Mouse (Mus musculus): Measurements from ENCODE around the gene Abca8a. TPM values are rescaled to one million over a fixed set of nuclear protein-coding genes. Genes with fewer than 3 reads are reported as not detected.
A peak's percentile ranks its signal among the peaks of the same experiment; 100 is the strongest.

The Abca8a gene
- polyA plus RNA-seq, 1 experiment from 2014 or later: 9.8 TPM

DNA sequence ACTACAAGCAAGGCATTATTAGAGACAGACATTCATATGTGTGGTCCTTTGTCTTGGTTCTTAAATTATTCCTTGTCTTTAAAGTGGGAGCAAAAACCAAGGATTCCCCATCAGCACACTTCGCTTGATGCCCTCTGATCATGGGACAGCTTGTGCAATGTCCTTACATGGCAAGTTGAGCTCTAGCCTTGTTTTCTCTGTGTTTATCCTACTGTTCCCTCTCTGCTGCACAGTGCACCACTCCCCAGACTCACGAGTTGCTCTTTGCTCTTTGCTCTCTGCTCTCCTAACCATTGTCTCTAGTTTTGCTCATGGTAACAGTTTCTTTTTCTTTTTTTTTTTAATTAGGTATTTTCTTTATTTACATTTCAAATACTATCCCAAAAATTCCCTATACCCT lies 35.7 kb downstream of the Abca8a start:
- H3K4me3 ChIP-seq (replicated peaks): no peak overlapping the region
- no peak overlapping the region for H3K27ac ChIP-seq (replicated peaks)
- H3K9ac ChIP-seq: no peak overlapping the region
- H3K27me3 ChIP-seq: no peaks in the 10 kb centered on the region
- H3K36me3 ChIP-seq: no peaks in the 10 kb centered on the region
- no peak overlapping the region for H3K4me2 ChIP-seq (replicated peaks)
- ATAC-seq (ENCODE audit: insufficient number of reproducible peaks, low FRiP score, low TSS enrichment, low read depth): no peak
- no peaks in the 10 kb centered on the region for H3K4me1 ChIP-seq
- 75% methylated on average over 2 of the region's 2 CpGs for WGBS
- H3K9me3 ChIP-seq (replicated peaks): no peaks in the 10 kb centered on the region

DNA sequence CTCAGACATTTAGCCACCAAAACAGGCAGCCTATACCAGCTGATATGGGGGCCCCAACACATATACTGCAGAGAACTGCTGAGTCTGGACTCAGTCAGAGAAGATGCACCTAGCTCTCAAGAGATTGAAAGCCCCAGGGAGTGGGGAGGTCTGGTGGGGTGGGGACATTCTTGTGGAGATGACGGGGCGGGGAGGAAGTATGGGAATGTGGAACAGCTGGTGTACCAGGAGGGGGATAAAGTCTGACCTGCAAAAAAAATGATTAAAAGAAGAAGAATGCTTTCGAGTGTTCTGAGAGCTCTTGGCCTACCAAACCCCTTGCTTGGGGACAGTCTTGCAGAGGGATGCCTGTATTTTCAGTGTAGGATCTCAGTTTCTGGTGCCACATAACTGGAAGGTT lies 42.1 kb downstream of the Abca8a start:
- Histone ChIP-seq H3K27me3 (no peaks in the 10 kb centered on the region), H3K9me3 (replicated peaks) (no peaks in the 10 kb centered on the region), H3K4me2 (replicated peaks) (no peak overlapping the region), H3K36me3 (no peaks in the 10 kb centered on the region), H3K27ac (replicated peaks) (no peak overlapping the region), H3K4me1 (no peaks in the 10 kb centered on the region), H3K9ac (no peak overlapping the region), H3K4me3 (replicated peaks) (no peak overlapping the region)
- 44% methylated on average over 3 of the region's 3 CpGs for WGBS
- no peak for ATAC-seq (ENCODE audit: insufficient number of reproducible peaks, low FRiP score, low TSS enrichment, low read depth)

DNA sequence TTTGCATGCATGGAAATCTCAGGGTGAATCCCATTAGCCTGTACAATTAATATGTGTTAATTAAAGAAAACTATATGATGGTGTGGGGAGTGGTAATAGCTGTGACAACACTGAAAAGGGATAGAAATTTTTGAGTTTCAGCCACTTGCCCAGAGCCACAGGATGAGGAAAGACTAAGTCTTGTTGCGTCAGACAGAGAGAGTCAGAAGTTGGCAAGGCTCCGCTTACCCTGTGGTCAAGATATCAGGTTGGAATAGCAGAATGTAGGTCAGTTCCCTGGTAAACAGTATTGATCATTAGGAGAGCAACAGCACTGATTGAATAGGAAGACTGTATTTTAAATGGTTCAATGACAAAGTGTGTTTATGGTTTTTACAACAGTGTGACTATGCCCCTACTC lies 58.0 kb downstream of the Abca8a start:
- Histone ChIP-seq H3K27me3 (no peaks in the 10 kb centered on the region), H3K4me1 (no peaks in the 10 kb centered on the region), H3K4me3 (replicated peaks) (no peak overlapping the region), H3K4me2 (replicated peaks) (no peak overlapping the region), H3K36me3 (no peaks in the 10 kb centered on the region), H3K9me3 (replicated peaks) (no peaks in the 10 kb centered on the region), H3K9ac (no peak overlapping the region), H3K27ac (replicated peaks) (no peak overlapping the region)
- WGBS: 92% methylated on average over 2 of the region's 2 CpGs
- no peak for ATAC-seq (ENCODE audit: insufficient number of reproducible peaks, low FRiP score, low TSS enrichment, low read depth)

DNA sequence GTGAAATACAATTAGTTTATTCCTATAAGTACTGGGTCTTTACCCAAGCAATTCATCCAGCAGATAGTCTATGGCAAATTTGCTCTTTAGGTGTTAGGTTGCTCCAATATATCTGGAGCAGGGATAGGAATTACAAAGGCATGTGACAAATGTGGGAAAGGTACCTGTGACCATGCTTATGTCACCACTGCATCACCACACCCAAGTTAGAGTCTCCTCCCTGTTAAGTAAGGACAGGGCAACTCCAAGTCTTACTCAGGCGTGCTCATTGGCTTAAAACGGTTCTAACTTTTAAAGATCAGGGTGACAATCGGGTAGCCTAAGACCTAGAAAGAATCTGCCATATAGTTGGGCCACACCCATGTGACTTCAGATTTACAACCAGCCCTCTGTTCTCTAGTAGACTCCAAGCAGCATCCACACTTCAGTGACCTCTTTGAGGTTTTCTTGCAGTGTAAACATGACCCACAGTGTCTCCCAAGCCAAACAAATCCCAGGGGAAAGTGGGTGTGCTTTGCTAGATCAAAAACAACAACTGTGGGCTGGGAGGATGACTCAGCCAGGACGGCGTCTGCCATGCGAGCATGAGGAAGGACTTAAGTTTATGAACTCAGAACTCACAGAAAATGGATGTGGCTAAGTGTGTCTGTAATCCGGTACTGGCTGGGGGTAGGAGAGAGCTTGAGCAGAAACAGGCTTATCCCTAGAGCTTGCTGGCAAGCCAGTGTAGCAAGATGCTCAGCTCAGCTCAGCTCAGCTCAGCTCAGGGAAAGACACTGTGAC lies 66.7 kb downstream of the Abca8a start:
- no peak for ATAC-seq (ENCODE audit: insufficient number of reproducible peaks, low FRiP score, low TSS enrichment, low read depth)
- no peak overlapping the region for H3K4me2 ChIP-seq (replicated peaks)
- no peak overlapping the region for H3K9ac ChIP-seq
- no peak overlapping the region for H3K27ac ChIP-seq (replicated peaks)
- H3K4me1 ChIP-seq: no peaks in the 10 kb centered on the region
- H3K27me3 ChIP-seq: no peaks in the 10 kb centered on the region
- no peaks in the 10 kb centered on the region for H3K36me3 ChIP-seq
- no peak overlapping the region for H3K4me3 ChIP-seq (replicated peaks)
- no peaks in the 10 kb centered on the region for H3K9me3 ChIP-seq (replicated peaks)
- WGBS: 50% methylated on average over 7 of the region's 7 CpGs

DNA sequence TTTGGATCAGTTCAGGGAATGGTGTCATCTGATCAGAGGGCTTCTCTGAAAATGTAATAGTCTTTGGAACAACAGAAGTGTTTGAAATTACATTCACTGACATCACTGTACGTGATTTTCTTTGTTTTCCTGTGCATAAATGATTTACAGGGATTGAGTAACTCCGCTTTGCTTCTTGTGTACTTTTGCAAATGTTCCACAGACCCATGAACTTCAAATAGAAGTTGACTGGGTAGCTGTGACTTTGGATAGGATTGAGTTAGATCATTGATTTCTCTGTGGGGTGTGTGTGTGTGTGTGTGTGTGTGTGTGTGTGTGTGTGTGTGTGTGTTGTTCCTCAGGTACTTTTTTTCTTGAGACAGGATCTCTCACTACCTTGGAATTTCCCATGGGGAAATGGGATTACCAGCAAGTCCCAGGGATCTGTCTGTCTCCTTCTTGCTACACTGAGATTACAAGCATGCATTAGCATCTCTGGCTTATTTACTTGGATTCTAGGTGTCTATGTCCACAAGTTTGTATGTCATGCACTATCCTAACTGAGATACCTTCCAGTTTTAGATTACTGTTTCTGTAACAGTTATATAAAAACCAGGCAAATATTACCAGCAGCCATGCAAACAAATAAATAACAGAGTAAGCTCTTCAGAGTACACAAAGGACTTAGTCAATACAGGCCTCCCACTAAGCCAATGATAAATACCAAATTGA lies 84.8 kb downstream of the Abca8a start:
- Histone ChIP-seq H3K27me3 (no peaks in the 10 kb centered on the region), H3K36me3 (no peaks in the 10 kb centered on the region)
- 66% methylated on average over 2 of the region's 2 CpGs for WGBS

DNA sequence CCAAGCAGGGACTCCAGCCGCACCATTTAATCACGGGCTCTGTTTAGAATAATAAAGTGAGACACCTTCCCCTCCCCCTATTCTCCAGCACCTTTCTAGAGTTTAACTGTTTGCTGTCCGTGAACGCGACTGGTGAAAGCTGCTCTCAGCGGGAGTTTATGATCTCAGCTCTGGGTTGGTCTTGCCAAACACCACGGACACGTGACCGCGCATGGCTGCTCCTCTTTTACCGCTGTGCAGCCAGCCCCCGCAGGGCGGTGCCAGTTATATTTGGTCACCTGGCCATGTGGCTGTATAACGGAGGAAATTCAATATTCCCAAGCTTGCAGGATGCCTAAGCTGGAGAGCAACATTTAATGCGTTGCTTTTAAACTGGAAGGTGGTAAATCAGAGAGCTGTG lies 100.2 kb downstream of the Abca8a start, which contains the start of gene Abca8b:
TSS of gene Abca8b (minus strand) at position 222 of the 400 bp plus-strand sequence.
- ATAC-seq (ENCODE audit: insufficient number of reproducible peaks, low FRiP score, low TSS enrichment, low read depth): peak; percentile 89
- Histone ChIP-seq H3K9ac (no peak within 1 kb of the TSS), H3K9me3 (replicated peaks) (no peaks in the 10 kb centered on the region), H3K4me3 (replicated peaks) (peak within 1 kb of the TSS; percentile 41), H3K27me3 (no peaks in the 10 kb centered on the region), H3K4me1 (0 out of 2 replicates have a peak, but pooled peaks cover 11% of the 10 kb centered on the region), H3K36me3 (no peaks in the 10 kb centered on the region), H3K27ac (replicated peaks) (0 out of 2 replicates have a peak within 1 kb of the TSS, but pooled peaks have one; percentile 7), H3K4me2 (replicated peaks) (peak within 1 kb of the TSS; percentile 58)
- WGBS: under 1% methylated on average over 15 of the region's 15 CpGs

More for the DNA sequence above, 84.8 kb downstream of the Abca8a start:
- Histone ChIP-seq H3K4me1 (no peaks in the 10 kb centered on the region), H3K9ac (no peak overlapping the region), H3K9me3 (replicated peaks) (no peaks in the 10 kb centered on the region), H3K4me2 (replicated peaks) (no peak overlapping the region), H3K27ac (replicated peaks) (no peak overlapping the region), H3K4me3 (replicated peaks) (no peak overlapping the region)
- no peak for ATAC-seq (ENCODE audit: insufficient number of reproducible peaks, low FRiP score, low TSS enrichment, low read depth)

DNA sequence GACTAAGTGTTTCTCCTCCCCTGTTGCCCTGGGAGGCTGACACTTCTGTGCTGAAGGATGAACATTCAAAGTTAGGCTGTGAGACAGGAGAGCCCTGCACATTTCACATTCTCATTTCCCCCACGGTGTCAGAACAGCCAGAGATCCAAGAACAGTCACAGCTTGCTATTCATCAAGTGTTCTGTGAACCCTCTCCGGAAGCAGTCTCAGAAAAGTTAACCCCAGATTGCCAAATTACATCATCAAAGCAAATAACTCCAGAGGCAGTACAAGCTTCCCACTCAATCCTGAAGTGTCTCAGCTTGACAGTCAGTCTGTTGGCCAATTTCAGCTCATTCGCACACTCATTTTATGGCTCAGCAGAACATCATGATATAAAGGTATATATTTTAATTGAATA lies 100.8 kb downstream of the Abca8a start:
- Histone ChIP-seq H3K4me3 (replicated peaks) (peak overlapping the region; percentile 41), H3K4me2 (replicated peaks) (peak overlapping the region; percentile 58), H3K27ac (replicated peaks) (0 out of 2 replicates have a peak overlapping the region, but pooled peaks have one; percentile 7)

DNA sequence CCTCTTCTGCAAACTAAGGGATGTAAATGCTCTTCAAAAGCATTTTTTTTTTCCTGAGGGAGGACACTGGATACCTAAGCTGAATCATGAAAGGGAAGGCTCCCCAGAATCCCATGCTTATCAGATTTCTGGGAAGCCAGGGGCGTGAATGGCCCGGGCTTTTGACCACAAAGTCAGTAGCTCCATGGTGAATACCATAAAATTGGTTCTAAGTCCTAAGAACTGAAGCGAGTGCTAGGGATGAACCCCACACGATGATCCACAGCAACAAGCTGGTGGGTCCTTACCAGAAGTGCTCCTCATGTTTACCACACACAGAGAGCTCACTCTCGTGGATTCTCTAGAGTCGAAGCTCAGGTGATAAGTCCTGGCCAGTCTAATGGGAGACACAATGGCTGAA lies 101.8 kb downstream of the Abca8a start:
- ATAC-seq (ENCODE audit: insufficient number of reproducible peaks, low FRiP score, low TSS enrichment, low read depth): no peak
- no peak overlapping the region for H3K9ac ChIP-seq
- H3K9me3 ChIP-seq (replicated peaks): no peaks in the 10 kb centered on the region
- 33% methylated on average over 6 of the region's 6 CpGs for WGBS
- no peaks in the 10 kb centered on the region for H3K27me3 ChIP-seq
- H3K4me3 ChIP-seq (replicated peaks): no peak overlapping the region
- H3K4me1 ChIP-seq: 0 out of 2 replicates have a peak, but pooled peaks cover 11% of the 10 kb centered on the region
- no peak overlapping the region for H3K27ac ChIP-seq (replicated peaks)
- H3K4me2 ChIP-seq (replicated peaks): no peak overlapping the region
- no peaks in the 10 kb centered on the region for H3K36me3 ChIP-seq

More for the DNA sequence above, 100.8 kb downstream of the Abca8a start:
- H3K4me1 ChIP-seq: 0 out of 2 replicates have a peak, but pooled peaks cover 11% of the 10 kb centered on the region
- no peaks in the 10 kb centered on the region for H3K27me3 ChIP-seq
- H3K9me3 ChIP-seq (replicated peaks): no peaks in the 10 kb centered on the region
- WGBS: 8% methylated on average over 3 of the region's 3 CpGs
- no peak overlapping the region for H3K9ac ChIP-seq
- no peaks in the 10 kb centered on the region for H3K36me3 ChIP-seq
- ATAC-seq (ENCODE audit: insufficient number of reproducible peaks, low FRiP score, low TSS enrichment, low read depth): no peak

DNA sequence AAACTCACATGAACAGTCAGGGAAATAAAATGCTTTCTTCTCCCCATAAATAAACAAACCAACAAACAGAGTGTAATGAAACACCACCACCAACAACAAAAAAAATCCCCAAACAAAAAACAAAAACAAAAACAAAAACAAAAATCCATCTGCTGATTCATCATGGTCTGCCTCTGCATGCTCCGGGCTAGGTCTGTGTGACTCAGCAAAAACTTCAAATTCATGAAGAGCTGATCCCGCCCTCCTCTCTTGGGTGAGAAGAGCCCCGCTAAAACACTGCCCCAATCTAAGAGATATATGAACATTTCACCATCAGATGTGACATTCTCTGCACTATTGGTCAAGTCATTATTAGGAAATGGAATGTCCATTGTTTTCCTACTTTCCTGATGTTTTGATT lies 104.5 kb downstream of the Abca8a start:
- Histone ChIP-seq H3K27ac (replicated peaks) (no peak overlapping the region), H3K4me2 (replicated peaks) (no peak overlapping the region), H3K9me3 (replicated peaks) (no peaks in the 10 kb centered on the region), H3K27me3 (no peaks in the 10 kb centered on the region), H3K4me3 (replicated peaks) (no peak overlapping the region), H3K4me1 (0 out of 2 replicates have a peak, but pooled peaks cover 11% of the 10 kb centered on the region), H3K36me3 (no peaks in the 10 kb centered on the region), H3K9ac (no peak overlapping the region)
- ATAC-seq (ENCODE audit: insufficient number of reproducible peaks, low FRiP score, low TSS enrichment, low read depth): no peak
- WGBS: 69% methylated on average over 3 of the region's 3 CpGs

DNA sequence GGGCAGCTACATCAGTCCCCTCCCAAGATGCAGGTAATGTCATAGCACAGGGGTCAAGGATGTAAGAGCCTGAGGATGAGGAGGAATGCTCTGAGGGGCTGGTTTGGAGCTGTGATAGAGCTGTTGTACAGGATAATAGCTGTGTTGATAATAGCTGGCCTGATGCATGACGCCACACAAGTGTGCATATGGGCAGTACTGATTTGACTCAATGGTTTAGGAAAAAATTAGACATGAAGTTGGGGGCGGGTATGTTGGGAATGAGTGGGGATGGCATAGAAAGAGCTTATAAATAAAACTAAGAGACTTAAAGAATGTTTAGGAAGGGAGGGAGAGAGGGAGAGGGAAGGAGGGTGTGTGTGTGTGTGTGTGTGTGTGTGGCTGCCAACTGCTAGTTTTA lies 105.5 kb downstream of the Abca8a start:
- no peak overlapping the region for H3K9ac ChIP-seq
- no peaks in the 10 kb centered on the region for H3K9me3 ChIP-seq (replicated peaks)
- 0 out of 2 replicates have a peak, but pooled peaks cover 11% of the 10 kb centered on the region for H3K4me1 ChIP-seq
- H3K4me3 ChIP-seq (replicated peaks): no peak overlapping the region
- H3K4me2 ChIP-seq (replicated peaks): no peak overlapping the region
- H3K27ac ChIP-seq (replicated peaks): no peak overlapping the region
- H3K27me3 ChIP-seq: no peaks in the 10 kb centered on the region
- no peak for ATAC-seq (ENCODE audit: insufficient number of reproducible peaks, low FRiP score, low TSS enrichment, low read depth)
- 81% methylated on average over 2 of the region's 2 CpGs for WGBS
- H3K36me3 ChIP-seq: no peaks in the 10 kb centered on the region

DNA sequence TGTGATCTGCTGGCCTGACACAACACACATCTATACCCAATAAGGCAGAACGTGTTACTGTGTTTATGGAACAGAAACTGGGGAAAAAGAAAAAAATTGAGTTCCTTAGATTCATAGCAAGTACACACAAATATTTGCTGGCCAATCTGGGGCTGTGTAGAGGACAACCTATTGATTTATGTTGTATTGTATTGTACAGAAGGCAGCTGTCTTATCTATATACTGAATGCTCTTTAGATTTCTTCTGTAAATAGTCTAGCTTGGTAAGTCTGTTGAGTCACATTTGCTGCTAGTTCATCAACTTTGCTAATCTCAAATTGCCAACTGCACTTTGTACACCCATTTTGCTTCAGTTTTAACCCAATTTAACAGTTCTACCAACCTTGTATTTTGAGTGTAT lies 107.6 kb downstream of the Abca8a start:
- Histone ChIP-seq H3K4me1 (no peaks in the 10 kb centered on the region), H3K4me2 (replicated peaks) (no peak overlapping the region), H3K9me3 (replicated peaks) (no peaks in the 10 kb centered on the region), H3K27me3 (no peaks in the 10 kb centered on the region), H3K36me3 (no peaks in the 10 kb centered on the region), H3K27ac (replicated peaks) (no peak overlapping the region), H3K4me3 (replicated peaks) (no peak overlapping the region), H3K9ac (no peak overlapping the region)
- ATAC-seq (ENCODE audit: insufficient number of reproducible peaks, low FRiP score, low TSS enrichment, low read depth): no peak
- 67% methylated on average over 1 of the region's 1 CpGs for WGBS

Data from embryonic facial prominence, embryonic 15.5 days (tissue).